Mouse (Mus musculus) CH12.LX (cell line): Measurements from ENCODE around the gene Mtg1. TPM values are rescaled to one million over a fixed set of nuclear protein-coding genes. Genes with fewer than 3 reads are reported as not detected.

Experiments
- DNase-seq: peaks from one replicate; pipeline ENCODE4 v3.0.0-alpha.2; 2013; ENCODE audit errors: extremely low read depth
- H3K27ac ChIP-seq: 2 replicates; pipeline ENCODE4 v1.5.1; 2012; ENCODE audit warnings: low read depth, mild to moderate bottlenecking, control low read depth, moderate library complexity; ENCODE audit not compliant: insufficient read depth
- H3K27me3 ChIP-seq: replicated peaks from 2 replicates; pipeline ENCODE3; 2012; ENCODE audit warnings: inconsistent platforms
- H3K36me3 ChIP-seq, 2 experiments: replicated peaks in 1 of 2; 2 replicates each; pipeline versions ENCODE3 to v1.6.1; 2012; ENCODE audit warnings: inconsistent platforms in 1 of 2, low read length in 1 of 2, mild to moderate bottlenecking in 1 of 2, mixed read lengths in 1 of 2, moderate library complexity in 1 of 2; ENCODE audit not compliant: control insufficient read depth in 1 of 2, insufficient read depth in 1 of 2
- H3K4me1 ChIP-seq, 2 experiments: 2 replicates each; pipeline ENCODE4 v1.6.1; 2012; ENCODE audit warnings: inconsistent platforms in 1 of 2, moderate library complexity in 1 of 2; ENCODE audit not compliant: insufficient read depth in 2 of 2, control insufficient read depth in 1 of 2
- H3K4me2 ChIP-seq: 2 replicates; pipeline ENCODE4 v1.6.1; 2012; ENCODE audit warnings: low read depth, mild to moderate bottlenecking, control low read depth; ENCODE audit not compliant: poor library complexity, insufficient read depth, severe bottlenecking
- H3K4me3 ChIP-seq, 3 experiments: fragments of 150-350 bp in 1 of 3; sonication (generic) in 1 of 3; replicated peaks in 1 of 3; 2 replicates each; pipeline versions ENCODE3 to v1.5.1; 2011 to 2012; ENCODE audit warnings: low read depth in 2 of 3, low read length in 2 of 3, mild to moderate bottlenecking in 2 of 3, moderate library complexity in 2 of 3, control low read depth in 1 of 3, improper control_type of control experiment in 1 of 3, inconsistent platforms in 1 of 3, mixed read lengths in 1 of 3; ENCODE audit not compliant: poor library complexity in 1 of 3
- H3K79me2 ChIP-seq: replicated peaks from 2 replicates; pipeline ENCODE4 v1.6.1; 2012; ENCODE audit warnings: mild to moderate bottlenecking, moderate library complexity; ENCODE audit not compliant: control insufficient read depth, poor library complexity, insufficient read depth, severe bottlenecking; ENCODE audit errors: extremely low read depth
- H3K9ac ChIP-seq: 2 replicates; pipeline ENCODE4 v1.6.1; 2012; ENCODE audit warnings: low read depth, mild to moderate bottlenecking, control low read depth, moderate library complexity; ENCODE audit not compliant: insufficient read depth
- H3K9me3 ChIP-seq: replicated peaks from 2 replicates; pipeline ENCODE3; 2012; ENCODE audit warnings: low read length, inconsistent platforms, mixed read lengths
- BHLHE40 ChIP-seq: IDR thresholded peaks from 2 replicates; pipeline ENCODE4 v1.6.1; 2011; ENCODE audit warnings: mild to moderate bottlenecking, low read depth, low read length, improper control_type of control experiment
- CHD1 ChIP-seq: IDR thresholded peaks from 2 replicates; pipeline ENCODE4 v1.6.1; 2012; ENCODE audit warnings: low read depth, low read length, improper control_type of control experiment, inconsistent platforms
- CHD2 ChIP-seq: IDR thresholded peaks from 2 replicates; pipeline ENCODE4 v1.6.1; 2011; ENCODE audit warnings: low read length, improper control_type of control experiment
- CTCF ChIP-seq, 2 experiments: IDR thresholded peaks in 1 of 2; conservative IDR thresholded peaks in 1 of 2; 2 replicates each; pipeline ENCODE4 v1.5.1; 2011 to 2012; ENCODE audit warnings: low read depth in 2 of 2, low read length in 2 of 2, improper control_type of control experiment in 1 of 2, inconsistent platforms in 1 of 2, mild to moderate bottlenecking in 1 of 2, moderate library complexity in 1 of 2
- E2F4 ChIP-seq: IDR thresholded peaks from 2 replicates; pipeline ENCODE4 v1.6.1; 2011; ENCODE audit warnings: low read depth, low read length, improper control_type of control experiment; ENCODE audit not compliant: insufficient replicate concordance
- ELF1 ChIP-seq: IDR thresholded peaks from 2 replicates; pipeline ENCODE4 v1.6.1; 2014; ENCODE audit warnings: low read depth, mild to moderate bottlenecking, inconsistent platforms, low read length, improper control_type of control experiment
- EP300 ChIP-seq: IDR thresholded peaks from 2 replicates; pipeline ENCODE4 v1.6.1; 2011; ENCODE audit warnings: low read length, improper control_type of control experiment
- ETS1 ChIP-seq: conservative IDR thresholded peaks from 2 replicates; pipeline ENCODE4 v1.6.1; 2012; ENCODE audit warnings: low read depth, mild to moderate bottlenecking, inconsistent platforms, low read length, improper control_type of control experiment, moderate library complexity
- GABPA ChIP-seq: IDR thresholded peaks from 2 replicates; pipeline ENCODE4 v1.6.1; 2012; ENCODE audit warnings: low read depth, low read length, improper control_type of control experiment, inconsistent platforms; ENCODE audit not compliant: insufficient replicate concordance
- IRF4 ChIP-seq: IDR thresholded peaks from 2 replicates; pipeline ENCODE4 v1.6.1; 2014; ENCODE audit warnings: low read depth, mild to moderate bottlenecking, inconsistent platforms, low read length, improper control_type of control experiment
- JUND ChIP-seq: conservative IDR thresholded peaks from 2 replicates; pipeline ENCODE4 v1.6.1; 2011; ENCODE audit warnings: low read depth, low read length, improper control_type of control experiment
- KAT2A ChIP-seq: IDR thresholded peaks from 2 replicates; pipeline ENCODE4 v1.6.1; 2012; ENCODE audit warnings: low read length, improper control_type of control experiment, inconsistent platforms; ENCODE audit not compliant: insufficient replicate concordance
- MAZ ChIP-seq: IDR thresholded peaks from 2 replicates; pipeline ENCODE4 v1.6.1; 2012; ENCODE audit warnings: low read depth, mild to moderate bottlenecking, inconsistent platforms, low read length, improper control_type of control experiment, moderate library complexity
- MEF2A ChIP-seq: IDR thresholded peaks from 2 replicates; pipeline ENCODE4 v1.6.1; 2014; ENCODE audit warnings: low read depth, mild to moderate bottlenecking, inconsistent platforms, low read length, improper control_type of control experiment, borderline replicate concordance
- MXI1 ChIP-seq: IDR thresholded peaks from 2 replicates; pipeline ENCODE4 v1.6.1; 2011; ENCODE audit warnings: mild to moderate bottlenecking, low read depth, low read length, improper control_type of control experiment
- MYC ChIP-seq: IDR thresholded peaks from 2 replicates; pipeline ENCODE4 v1.6.1; 2011; ENCODE audit warnings: low read depth, mild to moderate bottlenecking, improper control_type of control experiment, low read length
- NELFE ChIP-seq: IDR thresholded peaks from 2 replicates; pipeline ENCODE4 v1.6.1; 2011; ENCODE audit warnings: low read depth, low read length, improper control_type of control experiment
- PAX5 ChIP-seq: IDR thresholded peaks from 2 replicates; pipeline ENCODE4 v1.6.1; 2012; ENCODE audit warnings: low read length, inconsistent platforms, mixed read lengths
- POLR2A ChIP-seq: IDR thresholded peaks from 2 replicates; pipeline ENCODE4 v1.6.1; 2011; ENCODE audit warnings: low read depth, mild to moderate bottlenecking, improper control_type of control experiment, low read length
- POLR2AphosphoS2 ChIP-seq: IDR thresholded peaks from 2 replicates; pipeline ENCODE4 v1.6.1; 2011; ENCODE audit warnings: low read depth, low read length, improper control_type of control experiment
- RAD21 ChIP-seq: IDR thresholded peaks from 2 replicates; pipeline ENCODE4 v1.6.1; 2011; ENCODE audit warnings: low read depth, mild to moderate bottlenecking, low read length, improper control_type of control experiment, moderate library complexity
- RCOR1 ChIP-seq: conservative IDR thresholded peaks from 2 replicates; pipeline ENCODE4 v1.6.1; 2012; ENCODE audit warnings: low read depth, mild to moderate bottlenecking, inconsistent platforms, low read length, improper control_type of control experiment
- SIN3A ChIP-seq: IDR thresholded peaks from 2 replicates; pipeline ENCODE4 v1.6.1; 2012; ENCODE audit warnings: low read length, improper control_type of control experiment, inconsistent platforms
- TBP ChIP-seq: conservative IDR thresholded peaks from 2 replicates; pipeline ENCODE4 v1.6.1; 2011; ENCODE audit warnings: low read depth, low read length, improper control_type of control experiment
- TCF12 ChIP-seq: IDR thresholded peaks from 2 replicates; pipeline ENCODE4 v1.6.1; 2014; ENCODE audit warnings: low read depth, mild to moderate bottlenecking, inconsistent platforms, low read length, improper control_type of control experiment
- UBTF ChIP-seq: IDR thresholded peaks from 2 replicates; pipeline ENCODE4 v1.6.1; 2012; ENCODE audit warnings: low read depth, mild to moderate bottlenecking, inconsistent platforms, low read length, improper control_type of control experiment, moderate library complexity
- USF2 ChIP-seq: conservative IDR thresholded peaks from 2 replicates; pipeline ENCODE4 v1.6.1; 2011; ENCODE audit warnings: low read depth, low read length, improper control_type of control experiment
- ZC3H11A ChIP-seq: IDR thresholded peaks from 2 replicates; pipeline ENCODE4 v1.6.1; 2012; ENCODE audit warnings: low read depth, mild to moderate bottlenecking, inconsistent platforms, low read length, improper control_type of control experiment
- ZKSCAN1 ChIP-seq: IDR thresholded peaks from 2 replicates; pipeline ENCODE4 v1.6.1; 2012; ENCODE audit warnings: low read depth, inconsistent platforms, low read length, improper control_type of control experiment, borderline replicate concordance
- ZMIZ1 ChIP-seq: IDR thresholded peaks from 2 replicates; pipeline ENCODE4 v1.6.1; 2012; ENCODE audit warnings: low read depth, mild to moderate bottlenecking, inconsistent platforms, low read length, improper control_type of control experiment
- ZNF384 ChIP-seq: IDR thresholded peaks from 2 replicates; pipeline ENCODE4 v1.6.1; 2012; ENCODE audit warnings: low read depth, low read length, improper control_type of control experiment, inconsistent platforms
- dilution Hi-C: fragments of 300-500 bp; cut with MboI; formaldehyde crosslinking; loops from 2 replicates; pipeline ENCODE4 v1.14.3; 2020; ENCODE audit warnings: low sequenced_read_pairs; ENCODE audit not compliant: extremely low pct_unique_long_range_greater_than_20kb, extremely low pct_ligation_motif_present
- in situ Hi-C: fragments of 300-500 bp; cut with MboI; formaldehyde crosslinking; loops from 3 replicates; pipeline ENCODE4 v1.14.3; 2019; ENCODE audit warnings: low sequenced_read_pairs, low pct_ligation_motif_present, low pct_unique_long_range_greater_than_20kb, mixed read lengths
- polyA plus RNA-seq: library from polyadenylated mRNA; unstranded; fragments of >175 nt; gene quantifications from 2 replicates; pipeline ENCODE4 v1.2.1, GENCODE M21; 2012; ENCODE audit warnings: low read depth; ENCODE audit not compliant: insufficient read length
- total RNA-seq, 2 experiments: library from RNA; depleted of rRNA; stranded (reverse); fragments of 300-350 nt in 1 of 2; fragments of >200 nt in 1 of 2; gene quantifications; 2 replicates each; pipeline ENCODE4 v1.2.3; 2012 to 2014

Mtg1 gene
- total and polyA plus RNA-seq, 3 experiments, result 26.6 to 39.8 (median 29.4) TPM

GRCm38 (mm10) chr7:140135106-140135770 is 2.1 kb upstream of the Mtg1 start:
- in situ Hi-C loops (loop anchor here (5.0 to 10.0 kb wide), 3 partner anchors 38 to 220 kb away; partner anchors contain the start of gene Adam8), dilution Hi-C loops (no loop called here)
- Histone ChIP-seq H3K9ac (no peak overlapping the region), H3K36me3 (peaks cover 24 to 63% of the 10 kb centered on the region in 2 experiments), H3K4me2 (no peak overlapping the region), H3K4me3 (no peak overlapping the region), H3K9me3 (no peaks in the 10 kb centered on the region), H3K27ac (no peak overlapping the region), H3K27me3 (no peaks in the 10 kb centered on the region), H3K4me1 (peaks cover 0 to 17% of the 10 kb centered on the region in 2 experiments; a peak in 1 of 4 replicates), H3K79me2 (no peaks in the 10 kb centered on the region)
- DNase-seq, result no peak
- no peak for TF ChIP-seq IRF4
- TF ChIP-seq JUND, result no peak
- no peak for TF ChIP-seq TCF12
- TF ChIP-seq BHLHE40, result no peak
- TF ChIP-seq RCOR1, result no peak
- no peak for TF ChIP-seq SIN3A
- no peak for TF ChIP-seq POLR2AphosphoS2
- TF ChIP-seq CHD1, result no peak
- TF ChIP-seq MAZ, result no peak
- TF ChIP-seq EP300, result no peak
- no peak for TF ChIP-seq MYC
- TF ChIP-seq ELF1, result no peak
- no peak for TF ChIP-seq E2F4
- no peak for TF ChIP-seq ETS1
- no peak for TF ChIP-seq USF2
- no peak for TF ChIP-seq ZKSCAN1
- TF ChIP-seq PAX5, result no peak
- TF ChIP-seq ZMIZ1, result no peak
- no peak for TF ChIP-seq RAD21

- peak overlapping the region; percentile 47 for H3K27ac ChIP-seq
- peak overlapping the region; percentile 55 to 98 (median 94) for H3K4me3 ChIP-seq
- DNase-seq, result no peak
- H3K9ac ChIP-seq, result peak overlapping the region; percentile 93
- peaks cover 0 to 22% of the 10 kb centered on the region in 2 experiments; a peak in 1 of 4 replicates for H3K4me1 ChIP-seq
- H3K4me2 ChIP-seq, result peak overlapping the region; percentile 65
- in situ Hi-C loops, result loop anchor here (5.0 to 10.0 kb wide), 3 partner anchors 41 to 223 kb away; partner anchors contain the start of gene Adam8
- H3K9me3 ChIP-seq, result no peaks in the 10 kb centered on the region
- peaks cover 10 to 55% of the 10 kb centered on the region in 2 experiments for H3K36me3 ChIP-seq
- dilution Hi-C loops, result no loop called here
- H3K27me3 ChIP-seq, result no peaks in the 10 kb centered on the region
- TF ChIP-seq KAT2A (no peak), ZC3H11A (no peak), POLR2A (no peak), CTCF (conservative IDR thresholded peaks at IDR 0.05 in 1 of 2, IDR thresholded peaks at IDR 0.05 in 1 of 2; ENCODE audit: low read depth in 2 of 2, low read length in 2 of 2) (no peak), ZMIZ1 (no peak), MEF2A (no peak), POLR2AphosphoS2 (no peak), ZNF384 (no peak), NELFE (no peak), GABPA (no peak), TBP (no peak), CHD2 (no peak), TCF12 (no peak), USF2 (no peak), IRF4 (no peak), MAZ (no peak), MXI1 (no peak), UBTF (no peak)
- no peaks in the 10 kb centered on the region for H3K79me2 ChIP-seq
Measured at GRCm38 (mm10) chr7:140138021-140138310, 602 bp downstream of the Mtg1 start.
